Mouse (Mus musculus) megakaryocyte, embryonic 14.5 days (primary cell): ENCODE results near the gene Dapk2.

ENCODE experiments used
- FLI1 ChIP-seq: IDR thresholded peaks from 2 replicates; pipeline ENCODE4 v1.6.1; 2012; ENCODE audit warnings: low read length, inconsistent platforms, mixed read lengths
- GATA1 ChIP-seq: IDR thresholded peaks from 3 replicates; pipeline ENCODE4 v1.6.1; 2012; ENCODE audit warnings: mixed read lengths, low read length, inconsistent platforms, borderline replicate concordance

DNA sequence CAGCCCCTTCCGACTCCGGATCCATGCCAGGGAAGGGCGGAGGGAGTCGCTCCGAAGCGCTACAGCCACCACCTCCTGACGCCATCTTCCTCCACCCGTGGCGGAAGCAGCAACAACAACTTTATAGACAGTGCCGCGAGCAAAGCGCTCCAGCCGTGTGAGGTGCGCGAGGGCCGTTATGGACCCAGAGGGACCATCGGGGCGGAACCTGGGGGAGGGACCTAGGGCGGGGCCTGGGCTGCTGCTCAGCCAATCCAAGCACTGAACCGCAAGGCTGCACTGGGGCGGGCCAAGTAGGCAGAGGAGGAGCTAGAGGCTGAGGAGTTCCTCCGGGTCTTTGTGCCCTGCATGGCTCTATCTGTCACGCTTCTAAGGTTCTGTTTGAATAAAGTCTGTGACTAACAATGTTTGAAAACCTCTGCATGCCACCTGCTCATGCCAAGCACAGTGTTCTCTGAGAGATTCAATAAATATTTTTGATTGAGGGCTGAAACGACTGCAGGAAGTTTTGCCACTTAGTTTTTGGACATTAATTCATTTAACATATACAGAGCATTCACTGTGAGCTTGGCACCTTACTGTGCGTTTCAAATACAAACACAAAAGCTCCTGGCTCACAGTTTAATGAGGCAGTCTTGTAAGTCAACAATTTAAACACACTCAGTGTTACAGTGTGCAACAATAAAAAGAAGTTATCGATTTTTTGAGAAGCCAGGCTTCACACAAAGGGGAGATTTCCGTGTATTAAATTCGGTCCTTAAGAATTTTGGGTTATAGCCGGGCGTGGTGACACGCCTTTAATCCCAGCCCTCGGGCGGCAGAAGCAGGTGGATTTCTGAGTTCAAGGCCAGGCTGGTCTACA lies 33.1 kb upstream of the Dapk2 start:
- TF ChIP-seq GATA1 = no peak
- 0 out of 2 replicates have a peak, but pooled peaks have one; percentile 54 for TF ChIP-seq FLI1
